Mouse (Mus musculus): ENCODE data around the gene Cblc.
A peak's percentile ranks its signal among the peaks of the same experiment; 100 is the strongest.
"Not testable (repeated sequence)": the region's sequence is repeated elsewhere in the genome, so short reads cannot be mapped to it uniquely, and the experiment has no call there.

Gene Cblc

DNA sequence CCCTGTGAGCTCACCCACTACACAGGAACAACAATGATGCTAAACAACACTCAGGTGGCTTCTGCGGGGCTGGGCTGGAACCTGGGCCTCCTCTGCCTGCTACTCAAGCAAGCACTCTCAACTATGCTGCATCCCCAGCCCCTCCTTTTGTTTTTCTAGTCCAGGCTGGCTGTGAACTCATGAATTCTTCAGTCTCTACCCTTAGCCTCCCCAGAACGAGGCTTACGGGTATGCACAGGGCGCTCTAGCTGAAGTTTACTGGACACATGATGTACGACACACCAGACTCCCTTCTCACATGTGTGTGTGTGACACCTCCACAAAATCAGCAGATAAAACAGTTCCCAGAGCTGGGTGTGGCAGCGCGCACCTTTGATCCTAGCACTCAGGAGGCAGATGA lies 22.3 kb upstream of the Cblc start:
- DNase-seq (ENCODE audit: extremely low read depth, low read depth): no peak

DNA sequence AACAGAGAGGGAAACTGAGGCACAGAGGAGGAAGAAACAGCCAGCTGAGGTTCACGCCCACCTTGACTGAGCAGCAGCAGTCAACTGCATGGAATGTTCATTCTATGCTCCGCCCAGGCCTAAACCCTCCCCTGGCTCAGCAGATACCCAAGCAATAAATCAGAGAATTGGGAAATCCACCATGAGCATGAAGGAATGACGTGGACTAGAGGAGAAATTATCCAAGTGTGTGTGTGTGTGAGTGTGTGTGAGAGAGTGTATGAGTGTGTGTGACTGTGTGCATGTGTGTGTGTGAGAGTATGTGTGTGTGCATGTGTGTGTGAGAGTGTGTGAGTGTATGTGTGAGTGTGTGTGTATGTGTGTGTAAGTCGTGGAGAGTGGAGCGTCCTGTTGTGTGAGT lies 21.8 kb upstream of the Cblc start:
- DNase-seq (ENCODE audit: extremely low read depth, low read depth): no peak

DNA sequence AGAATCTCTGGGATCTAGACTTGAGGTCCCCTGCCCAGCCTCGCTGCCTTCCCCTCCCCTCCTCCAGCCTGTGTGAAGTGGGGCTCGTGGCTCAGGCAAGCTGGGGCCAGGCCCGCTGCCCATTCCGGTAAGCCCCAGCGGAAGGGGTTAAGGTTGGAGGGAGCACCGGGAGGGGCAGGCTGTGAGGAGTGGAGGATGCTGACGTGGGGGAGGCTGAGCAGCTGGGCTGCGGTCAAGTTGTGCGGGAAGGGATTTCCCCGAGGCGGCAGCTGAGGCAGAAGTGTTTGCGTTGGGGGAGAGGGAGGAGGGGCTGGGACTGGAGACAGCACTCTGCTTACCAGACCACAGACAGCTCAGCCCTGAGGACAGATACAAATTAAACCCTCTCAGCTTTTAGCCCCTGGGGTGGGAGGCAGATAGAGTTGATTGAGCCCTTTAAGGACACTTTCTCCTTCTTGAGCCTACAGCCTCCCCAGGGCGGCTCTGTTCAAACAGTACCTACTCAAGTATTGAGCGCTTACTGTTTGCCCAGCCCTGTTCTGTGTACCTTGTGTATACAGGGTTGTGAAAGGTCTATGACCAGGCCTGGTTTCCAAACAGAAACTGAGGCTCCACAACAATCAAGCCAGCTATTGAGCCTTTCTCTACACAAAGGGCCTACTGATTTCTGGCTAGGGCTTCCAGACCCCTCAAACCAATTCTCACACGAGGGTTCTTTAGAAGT lies 20.9 kb upstream of the Cblc start:
- DNase-seq (ENCODE audit: extremely low read depth, low read depth): no peak

DNA sequence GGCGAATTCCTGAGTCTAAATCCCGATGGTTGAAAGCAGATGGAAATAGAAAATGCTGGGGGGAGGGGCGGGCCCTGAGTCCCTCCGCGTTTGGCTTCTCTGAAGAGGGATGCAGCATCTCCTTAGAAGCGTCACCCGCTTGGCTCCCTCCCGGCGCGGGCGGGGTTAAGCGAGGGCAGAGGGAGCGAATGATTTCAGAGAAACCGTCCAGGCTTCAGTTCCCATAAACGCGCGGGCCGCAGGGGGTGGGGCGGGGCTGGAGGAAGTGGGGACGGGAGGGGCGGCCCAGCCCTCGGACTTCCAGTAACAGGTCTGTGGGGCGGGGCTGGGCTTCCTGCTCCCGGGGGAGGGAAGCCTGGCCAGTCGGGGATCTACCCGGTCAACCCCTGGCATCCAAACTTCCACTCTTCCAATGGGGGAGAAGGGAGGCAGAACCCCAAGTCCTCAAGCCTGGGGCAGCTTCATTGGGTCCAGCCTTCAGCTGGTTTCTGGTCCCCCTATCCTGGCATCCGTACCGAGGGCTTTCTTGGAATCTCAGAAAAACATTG lies 19.7 kb upstream of the Cblc start:
- DNase-seq (ENCODE audit: extremely low read depth, low read depth): peak; percentile 76

DNA sequence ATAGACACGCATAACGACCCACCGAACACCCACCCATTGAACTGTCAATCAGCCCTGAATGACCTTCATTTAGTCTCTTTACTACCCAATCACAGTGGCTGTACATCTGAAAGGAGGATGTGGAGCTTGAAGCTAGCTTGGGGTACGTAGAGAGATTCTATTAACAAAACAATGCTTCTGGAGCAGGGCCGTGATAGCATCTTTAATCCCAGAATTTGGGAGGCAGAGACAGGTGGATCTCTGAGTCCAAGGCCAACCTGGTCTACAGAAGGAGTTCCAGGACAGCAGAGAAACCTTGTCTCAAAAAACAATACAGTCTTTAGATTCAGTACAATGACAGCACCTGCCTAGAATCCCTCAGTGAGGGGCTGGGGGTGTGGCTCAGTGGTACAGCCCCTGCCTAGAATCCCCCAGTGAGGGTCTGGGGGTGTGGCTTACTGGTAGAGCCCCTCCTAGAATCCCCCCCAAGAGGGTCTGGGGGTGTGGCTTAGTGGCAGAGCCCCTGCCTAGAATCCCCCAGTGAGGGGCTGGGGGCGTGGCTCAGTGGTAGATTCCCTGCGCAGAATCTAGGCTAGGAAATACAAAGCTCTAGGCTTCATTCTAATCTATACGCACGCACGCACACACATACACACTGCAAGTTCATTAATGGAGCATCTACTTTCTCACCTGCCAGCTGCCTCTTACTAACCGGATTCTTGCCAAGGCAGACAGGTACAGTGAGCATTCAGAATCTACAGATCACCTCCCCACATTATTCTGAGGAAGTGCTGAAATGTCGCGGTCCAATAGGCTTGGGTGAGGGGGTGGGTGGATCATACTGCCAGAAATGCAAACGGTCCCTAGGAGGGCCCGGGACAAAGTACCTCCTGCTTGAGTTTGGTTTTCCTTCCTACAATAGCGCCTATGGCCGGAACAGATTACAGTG lies 19.0 kb upstream of the Cblc start:
- DNase-seq (ENCODE audit: extremely low read depth, low read depth): no peak

DNA sequence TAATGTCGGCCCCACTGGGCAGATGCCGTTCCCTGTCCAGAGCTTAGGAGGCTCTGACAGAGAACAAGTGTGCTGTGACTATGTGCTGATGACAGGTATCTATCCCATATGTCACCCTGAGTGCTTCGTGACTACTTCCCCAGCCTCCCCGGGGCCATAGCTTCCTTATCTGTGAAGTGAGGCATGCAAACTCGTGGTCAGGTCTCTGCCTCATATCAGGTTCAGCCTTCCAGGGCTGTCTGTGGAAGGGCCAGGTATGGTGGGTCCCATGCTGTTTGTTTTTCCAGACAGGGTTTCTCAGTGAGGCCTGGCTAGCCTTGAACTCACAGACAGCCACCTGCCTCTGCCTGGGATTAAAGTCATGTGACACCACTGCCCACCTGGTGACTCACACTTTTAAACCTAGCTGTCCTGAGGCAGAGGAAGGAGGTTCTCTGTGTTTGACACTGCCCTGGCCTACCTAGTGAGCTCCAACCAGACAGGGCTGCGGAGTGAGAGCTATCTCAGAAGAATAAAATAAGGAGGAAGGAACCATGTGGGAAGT lies 17.0 kb upstream of the Cblc start:
- DNase-seq (ENCODE audit: extremely low read depth, low read depth): peak; percentile 64

GRCm38 (mm10) chr7:19813161-19813560 lies 16.6 kb upstream of the Cblc start:
- DNase-seq (ENCODE audit: extremely low read depth, low read depth): no peak

DNA sequence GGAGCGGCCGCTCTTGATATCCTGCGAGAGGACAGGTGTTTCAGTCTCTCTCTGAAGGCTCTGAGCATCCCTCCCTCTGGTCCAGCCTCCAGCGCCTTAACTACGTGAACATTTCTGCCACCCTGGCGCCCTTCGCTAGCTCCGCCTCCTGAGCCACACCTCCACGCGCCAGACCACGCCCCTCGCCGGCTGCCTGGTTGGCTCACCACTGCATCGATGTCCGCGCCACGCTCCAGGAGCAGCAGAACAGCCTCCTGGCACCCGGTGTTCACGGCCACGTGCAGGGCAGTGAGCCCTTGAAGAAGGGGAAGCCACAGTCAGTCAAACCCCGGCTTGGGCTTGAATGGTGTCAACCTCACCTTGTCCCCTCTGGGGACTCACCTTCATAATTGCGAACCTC lies 14.5 kb upstream of the Cblc start:
- DNase-seq (ENCODE audit: extremely low read depth, low read depth): no peak

DNA sequence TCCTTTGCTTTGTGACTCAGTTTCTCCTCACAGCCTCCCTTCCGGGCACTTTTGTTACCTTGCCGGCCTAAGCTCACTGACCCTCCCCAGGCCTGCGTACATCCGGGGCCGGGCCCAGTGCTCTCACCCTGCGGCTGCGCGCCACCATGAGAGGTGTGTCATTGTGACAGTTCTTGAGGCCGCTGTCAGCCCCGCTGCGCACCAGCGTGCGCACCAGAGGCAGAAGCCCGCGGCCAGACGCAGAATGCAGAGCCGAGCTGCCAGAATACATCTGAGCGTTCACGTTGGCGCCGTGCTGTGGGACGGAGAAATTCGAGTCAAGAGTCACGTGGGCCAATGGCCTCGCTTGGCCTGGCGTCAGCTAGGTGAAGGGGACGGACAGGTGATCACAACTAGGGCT lies 12.8 kb upstream of the Cblc start:
- no peak for DNase-seq (ENCODE audit: extremely low read depth, low read depth)

DNA sequence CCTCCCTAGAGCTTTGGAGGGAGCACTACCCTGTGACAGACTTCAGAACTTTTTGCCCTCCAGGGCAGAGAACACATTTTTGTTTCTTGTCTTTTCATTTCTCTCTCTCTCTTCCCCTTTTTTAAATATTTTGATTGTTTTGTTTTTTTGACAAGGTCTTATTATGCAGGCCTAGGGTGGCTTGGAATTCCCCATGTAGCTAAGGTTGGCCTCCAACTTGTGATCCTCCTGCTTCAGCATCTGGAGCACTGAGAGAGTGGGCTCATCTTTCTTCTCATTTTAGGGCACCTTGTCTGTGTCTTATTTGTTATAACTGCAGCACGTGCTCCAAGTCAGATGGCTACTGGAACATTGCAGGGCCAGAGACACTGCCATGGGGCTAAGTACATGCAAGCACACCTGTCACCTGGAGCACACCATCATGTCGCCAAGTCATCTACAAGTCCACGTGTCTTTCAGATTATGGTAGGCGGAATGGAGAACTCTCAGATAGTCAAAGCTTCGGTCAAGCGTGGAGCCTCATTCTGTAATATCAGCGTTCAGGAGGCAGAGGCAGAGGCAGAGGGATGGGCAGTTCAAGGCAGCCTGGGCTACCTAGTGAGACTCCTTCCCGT lies 9.9 kb upstream of the Cblc start:
- no peak for DNase-seq (ENCODE audit: extremely low read depth, low read depth)

- DNase-seq (ENCODE audit: extremely low read depth, low read depth): no peak
Measured at GRCm38 (mm10) chr7:19802995-19803394, 6.4 kb upstream of the Cblc start.

GRCm38 (mm10) chr7:19800764-19801163 lies 4.2 kb upstream of the Cblc start:
- DNase-seq (ENCODE audit: extremely low read depth, low read depth): no peak

- DNase-seq (ENCODE audit: extremely low read depth, low read depth): no peak
Measured at GRCm38 (mm10) chr7:19796254-19796653, 355 bp downstream of the Cblc start.

- DNase-seq (ENCODE audit: extremely low read depth, low read depth): no peak
Measured at GRCm38 (mm10) chr7:19795236-19795635, 1.4 kb downstream of the Cblc start.

GRCm38 (mm10) chr7:19792701-19793630 lies 3.6 kb downstream of the Cblc start:
- no peak for DNase-seq (ENCODE audit: extremely low read depth, low read depth)

- not testable (repeated sequence) for DNase-seq (ENCODE audit: extremely low read depth, low read depth)
Measured at GRCm38 (mm10) chr7:19791504-19791903, 5.1 kb downstream of the Cblc start.

- DNase-seq (ENCODE audit: extremely low read depth, low read depth): no peak
Measured at GRCm38 (mm10) chr7:19789904-19790347, 6.7 kb downstream of the Cblc start.

DNA sequence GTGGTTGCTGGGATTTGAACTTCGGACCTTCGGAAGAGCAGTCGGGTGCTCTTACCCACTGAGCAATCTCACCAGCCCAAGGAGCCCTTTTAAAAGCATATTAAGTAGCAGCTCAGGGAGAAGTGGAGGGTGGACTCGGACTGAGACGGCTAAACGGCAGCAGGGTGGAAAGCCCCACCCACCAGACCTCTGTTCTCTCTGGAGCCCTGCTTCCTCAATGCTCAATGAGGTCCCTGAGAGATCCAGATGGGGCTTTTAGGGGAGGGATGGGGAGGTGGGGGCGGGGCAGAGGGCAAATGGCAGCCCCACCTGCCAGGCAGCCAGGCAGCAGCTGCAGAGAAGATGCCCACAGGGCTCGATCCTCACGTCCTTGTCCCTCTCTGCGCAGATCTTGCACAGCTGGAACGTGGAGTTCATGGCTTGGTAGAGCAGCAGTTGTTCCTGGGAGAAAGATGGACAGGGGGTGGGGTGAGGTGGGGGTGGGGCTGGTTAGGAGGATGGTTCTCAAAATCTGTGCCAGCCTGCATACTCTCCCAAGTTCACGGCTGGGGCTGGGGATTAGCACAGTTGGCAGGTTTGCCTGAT lies 10.6 kb downstream of the Cblc start:
- DNase-seq (ENCODE audit: extremely low read depth, low read depth): no peak

- DNase-seq (ENCODE audit: extremely low read depth, low read depth): no peak
Measured at GRCm38 (mm10) chr7:19784764-19785535, 11.7 kb downstream of the Cblc start.
